Mouse (Mus musculus): Measurements from ENCODE around the gene Ppdpf.

GRCm38 (mm10) chr2:181233443-181233842, 46.4 kb downstream of the Ppdpf start:
- TF ChIP-seq POLR2A (IDR thresholded peaks at IDR 0.05; ENCODE audit: low read depth, low read length) (no peak), GABPA (IDR thresholded peaks at IDR 0.05; ENCODE audit: insufficient replicate concordance, low read depth, low read length) (no peak), USF1 (IDR thresholded peaks at IDR 0.05; ENCODE audit: low read depth, low read length) (no peak), MXI1 (IDR thresholded peaks at IDR 0.05; ENCODE audit: low read depth, low read length) (no peak), CTCF (conservative IDR thresholded peaks at IDR 0.05 in 1 of 2, IDR thresholded peaks at IDR 0.05 in 1 of 2; ENCODE audit: low read depth in 2 of 2, low read length in 2 of 2) (no peak), NRF1 (IDR thresholded peaks at IDR 0.05; ENCODE audit: low read depth, low read length) (no peak), ZKSCAN1 (IDR thresholded peaks at IDR 0.05; ENCODE audit: borderline replicate concordance, low read depth, low read length) (no peak)
